Mouse (Mus musculus) erythroblast, embryonic 14.5 days (primary cell): ENCODE results near the gene Vars2. TPM values are rescaled to one million over a fixed set of nuclear protein-coding genes. Genes with fewer than 3 reads are reported as not detected.
A peak's percentile ranks its signal among the peaks of the same experiment; 100 is the strongest.

Experiments
- H3K27me3 ChIP-seq: 2 replicates; pipeline ENCODE4 v1.6.1; 2012; ENCODE audit warnings: inconsistent platforms; ENCODE audit not compliant: control insufficient read depth
- H3K36me3 ChIP-seq: 2 replicates; pipeline ENCODE4 v1.6.1; 2012; ENCODE audit warnings: mild to moderate bottlenecking, inconsistent platforms; ENCODE audit not compliant: control insufficient read depth
- H3K4me1 ChIP-seq: 2 replicates; pipeline ENCODE4 v1.6.1; 2012; ENCODE audit warnings: inconsistent platforms; ENCODE audit not compliant: control insufficient read depth
- H3K4me3 ChIP-seq: replicated peaks from 2 replicates; pipeline ENCODE3; 2012; ENCODE audit warnings: moderate library complexity, mild to moderate bottlenecking, inconsistent platforms
- H3K9me3 ChIP-seq: 2 replicates; pipeline ENCODE4 v1.6.1; 2012; ENCODE audit warnings: low read length, inconsistent platforms, mixed read lengths; ENCODE audit not compliant: control insufficient read depth
- GATA1 ChIP-seq: IDR thresholded peaks from 2 replicates; pipeline ENCODE4 v1.6.1; 2012; ENCODE audit warnings: low read length, inconsistent platforms, mixed read lengths
- TAL1 ChIP-seq: IDR thresholded peaks from 3 replicates; pipeline ENCODE4 v1.6.1; 2012; ENCODE audit warnings: low read length, inconsistent platforms, mixed read lengths
- polyA plus RNA-seq: library from polyadenylated mRNA; stranded (reverse); fragments of >175 nt; gene quantifications from 2 replicates; pipeline ENCODE4 v1.2.3, GENCODE M21; 2012

The Vars2 gene
- polyA plus RNA-seq = 1.9 and 2.6 TPM in 2 replicates

- no peaks in the 10 kb centered on the region for H3K27me3 ChIP-seq
- H3K4me3 ChIP-seq = peak within 1 kb of the TSS; percentile 73
- peaks cover 23% of the 10 kb centered on the region for H3K4me1 ChIP-seq
- peaks cover 53% of the 10 kb centered on the region for H3K36me3 ChIP-seq
- H3K9me3 ChIP-seq = no peaks in the 10 kb centered on the region
- TF ChIP-seq GATA1 = no peak
- no peak for TF ChIP-seq TAL1
Measured at GRCm38 (mm10) chr17:35667334-35668065, at the start of gene Vars2. TSS of gene Vars2 (minus strand) at chr17:35667592.

GRCm38 (mm10) chr17:35717080-35717479, 49.7 kb upstream of the Vars2 start:
- Histone ChIP-seq H3K27me3 (peaks cover 12% of the 10 kb centered on the region), H3K4me3 (no peak overlapping the region), H3K4me1 (no peaks in the 10 kb centered on the region), H3K36me3 (no peaks in the 10 kb centered on the region), H3K9me3 (no peaks in the 10 kb centered on the region)
- no peak for TF ChIP-seq TAL1
- TF ChIP-seq GATA1 = no peak

GRCm38 (mm10) chr17:35716114-35716513, 48.7 kb upstream of the Vars2 start:
- Histone ChIP-seq H3K4me1 (no peaks in the 10 kb centered on the region), H3K36me3 (no peaks in the 10 kb centered on the region), H3K9me3 (no peaks in the 10 kb centered on the region), H3K27me3 (peaks cover 9% of the 10 kb centered on the region), H3K4me3 (no peak overlapping the region)
- no peak for TF ChIP-seq GATA1
- TF ChIP-seq TAL1 = no peak

- Histone ChIP-seq H3K9me3 (no peaks in the 10 kb centered on the region), H3K4me1 (no peaks in the 10 kb centered on the region), H3K27me3 (peaks cover 7% of the 10 kb centered on the region), H3K4me3 (no peak overlapping the region), H3K36me3 (no peaks in the 10 kb centered on the region)
- TF ChIP-seq TAL1 = no peak
- no peak for TF ChIP-seq GATA1
Measured at GRCm38 (mm10) chr17:35710705-35711347, 43.4 kb upstream of the Vars2 start.

GRCm38 (mm10) chr17:35708611-35709010, 41.2 kb upstream of the Vars2 start:
- H3K4me1 ChIP-seq = no peaks in the 10 kb centered on the region
- TF ChIP-seq TAL1 = no peak
- TF ChIP-seq GATA1 = no peak
- H3K36me3 ChIP-seq = no peaks in the 10 kb centered on the region
- peaks cover 24% of the 10 kb centered on the region for H3K27me3 ChIP-seq
- H3K9me3 ChIP-seq = no peaks in the 10 kb centered on the region
- no peak overlapping the region for H3K4me3 ChIP-seq

- Histone ChIP-seq H3K4me1 (no peaks in the 10 kb centered on the region), H3K27me3 (peaks cover 31% of the 10 kb centered on the region)
Measured at GRCm38 (mm10) chr17:35707929-35708328, 40.5 kb upstream of the Vars2 start.

GRCm38 (mm10) chr17:35705836-35706235, 38.4 kb upstream of the Vars2 start:
- no peak for TF ChIP-seq GATA1
- no peak for TF ChIP-seq TAL1
- peaks cover 1% of the 10 kb centered on the region for H3K4me1 ChIP-seq
- no peaks in the 10 kb centered on the region for H3K36me3 ChIP-seq
- H3K4me3 ChIP-seq = no peak overlapping the region
- H3K27me3 ChIP-seq = peaks cover 45% of the 10 kb centered on the region
- no peaks in the 10 kb centered on the region; the same call in 1 of the 2 replicates for H3K9me3 ChIP-seq

More at GRCm38 (mm10) chr17:35707929-35708328, 40.5 kb upstream of the Vars2 start:
- Histone ChIP-seq H3K9me3 (no peaks in the 10 kb centered on the region), H3K4me3 (no peak overlapping the region), H3K36me3 (no peaks in the 10 kb centered on the region)
- no peak for TF ChIP-seq GATA1
- TF ChIP-seq TAL1 = no peak

GRCm38 (mm10) chr17:35704621-35705464, 37.5 kb upstream of the Vars2 start, which contains the start of gene Ddr1:
TSS of gene Ddr1 (minus strand) at chr17:35704621.
- H3K27me3 ChIP-seq = peaks cover 55% of the 10 kb centered on the region
- no peaks in the 10 kb centered on the region for H3K36me3 ChIP-seq
- H3K4me1 ChIP-seq = peaks cover 11% of the 10 kb centered on the region
- H3K4me3 ChIP-seq = no peak within 1 kb of the TSS
- TF ChIP-seq GATA1 (no peak), TAL1 (no peak)
- no peaks in the 10 kb centered on the region; the same call in 1 of the 2 replicates for H3K9me3 ChIP-seq

- no peaks in the 10 kb centered on the region; the same call in 1 of the 2 replicates for H3K9me3 ChIP-seq
- H3K4me3 ChIP-seq = no peak overlapping the region
- peaks cover 65% of the 10 kb centered on the region for H3K27me3 ChIP-seq
- peaks cover 12% of the 10 kb centered on the region for H3K4me1 ChIP-seq
- TF ChIP-seq TAL1 (no peak), GATA1 (no peak)
- H3K36me3 ChIP-seq = no peaks in the 10 kb centered on the region
Measured at GRCm38 (mm10) chr17:35703751-35704271, 36.4 kb upstream of the Vars2 start.
